Mouse (Mus musculus) kidney, adult 18-20 months (tissue): ENCODE results near the gene Gpx1.
A peak's percentile ranks its signal among the peaks of the same experiment; 100 is the strongest.

Experiments used
- DNase-seq: peaks from one replicate; pipeline ENCODE4 v3.0.0; 2021

The Gpx1 gene

GRCm38 (mm10) chr9:108340258-108341138 lies 1.8 kb downstream of the Gpx1 start:
- peak; percentile 46 for DNase-seq

- peak; percentile 25 for DNase-seq
These were observed 2.4 kb downstream of the Gpx1 start for GRCm38 (mm10) chr9:108341139-108341475.

- peak; percentile 28 for DNase-seq
These were observed 3.1 kb downstream of the Gpx1 start for GRCm38 (mm10) chr9:108341801-108342200.

- peak; percentile 50 for DNase-seq
These were observed 3.7 kb downstream of the Gpx1 start for GRCm38 (mm10) chr9:108342301-108342831.

- no peak for DNase-seq
These were observed 4.6 kb downstream of the Gpx1 start for GRCm38 (mm10) chr9:108343331-108343730.

GRCm38 (mm10) chr9:108343835-108344234 lies 5.1 kb downstream of the Gpx1 start:
- DNase-seq = no peak

GRCm38 (mm10) chr9:108344471-108344870 lies 5.8 kb downstream of the Gpx1 start:
- no peak for DNase-seq

GRCm38 (mm10) chr9:108347024-108347423 lies 8.3 kb downstream of the Gpx1 start:
- peak; percentile 16 for DNase-seq

- peak; percentile 92 for DNase-seq
These were observed 9.0 kb downstream of the Gpx1 start, which contains the start of gene Usp4 for GRCm38 (mm10) chr9:108347540-108348289. Gene Usp4, plus strand, starts transcription at chr9:108347853.

GRCm38 (mm10) chr9:108348290-108348680 lies 9.6 kb downstream of the Gpx1 start:
- DNase-seq = no peak

GRCm38 (mm10) chr9:108349727-108350126 lies 11.0 kb downstream of the Gpx1 start:
- DNase-seq = no peak

GRCm38 (mm10) chr9:108378234-108378633 lies 39.5 kb downstream of the Gpx1 start:
- DNase-seq = no peak

- DNase-seq = no peak
These were observed 40.0 kb downstream of the Gpx1 start for GRCm38 (mm10) chr9:108378736-108379135.

GRCm38 (mm10) chr9:108379294-108379693 lies 40.6 kb downstream of the Gpx1 start:
- DNase-seq = no peak

GRCm38 (mm10) chr9:108381382-108381781 lies 42.7 kb downstream of the Gpx1 start:
- DNase-seq = no peak

- DNase-seq = peak; percentile 51
These were observed 46.3 kb downstream of the Gpx1 start for GRCm38 (mm10) chr9:108385006-108385405.

GRCm38 (mm10) chr9:108386816-108387215 lies 48.1 kb downstream of the Gpx1 start:
- no peak for DNase-seq

GRCm38 (mm10) chr9:108388601-108389000 lies 49.9 kb downstream of the Gpx1 start:
- peak; percentile 20 for DNase-seq

GRCm38 (mm10) chr9:108389220-108389619 lies 50.5 kb downstream of the Gpx1 start:
- peak; percentile 25 for DNase-seq
